Mouse (Mus musculus): ENCODE results near the gene Gm15557.

Gm15557 gene

DNA sequence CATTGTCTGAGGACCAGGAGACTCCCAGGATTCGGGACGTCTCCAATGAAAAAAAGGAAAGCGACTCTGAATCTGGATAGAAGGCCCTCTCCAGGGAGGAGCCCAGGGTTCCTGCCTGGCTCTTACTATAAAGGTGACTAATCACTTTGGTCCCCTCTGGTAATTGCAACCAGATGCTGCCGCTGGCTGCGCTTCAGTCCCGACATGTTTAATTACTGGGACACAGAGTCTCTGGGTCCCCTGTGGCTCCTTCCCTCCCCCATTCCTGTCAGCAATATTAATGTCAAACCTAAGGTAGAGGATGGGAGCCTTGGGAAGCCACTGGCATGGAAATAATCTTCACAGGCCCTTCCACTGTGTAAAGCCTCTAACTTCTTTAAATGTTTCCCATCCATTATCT, 8.8 kb downstream of the Gm15557 start:
- peak; percentile 81 for DNase-seq (ENCODE audit: low spot score)

DNA sequence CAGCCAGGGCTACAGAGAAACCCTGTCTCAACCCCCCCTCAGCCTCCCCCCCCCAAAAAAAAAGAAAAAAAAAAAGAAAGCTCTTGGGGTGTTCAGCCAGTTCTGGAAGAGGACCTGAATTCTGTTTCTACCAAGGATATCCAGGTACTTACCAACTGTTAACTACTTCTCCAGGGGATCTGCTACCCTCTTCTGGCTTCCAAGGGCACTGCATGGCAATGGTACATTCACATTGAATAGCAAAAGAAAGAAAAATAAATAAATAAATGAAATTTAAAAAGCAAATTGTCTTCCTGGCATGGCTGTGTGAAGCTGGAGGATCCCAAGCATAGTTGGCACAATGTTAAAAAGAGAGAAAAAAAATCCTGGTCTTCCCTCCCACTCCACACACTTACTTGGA, 11.5 kb downstream of the Gm15557 start:
- DNase-seq (ENCODE audit: low spot score) = peak; percentile 78

- peak; percentile 92 for DNase-seq (ENCODE audit: low spot score)
Observed at GRCm38 (mm10) chr2:155956134-155957059, 15.9 kb downstream of the Gm15557 start, which contains the start of gene Cep250. TSS of gene Cep250 (plus strand) at chr2:155956458.

GRCm38 (mm10) chr2:155959981-155960380, 19.5 kb downstream of the Gm15557 start:
- no peak for DNase-seq (ENCODE audit: low spot score)

DNA sequence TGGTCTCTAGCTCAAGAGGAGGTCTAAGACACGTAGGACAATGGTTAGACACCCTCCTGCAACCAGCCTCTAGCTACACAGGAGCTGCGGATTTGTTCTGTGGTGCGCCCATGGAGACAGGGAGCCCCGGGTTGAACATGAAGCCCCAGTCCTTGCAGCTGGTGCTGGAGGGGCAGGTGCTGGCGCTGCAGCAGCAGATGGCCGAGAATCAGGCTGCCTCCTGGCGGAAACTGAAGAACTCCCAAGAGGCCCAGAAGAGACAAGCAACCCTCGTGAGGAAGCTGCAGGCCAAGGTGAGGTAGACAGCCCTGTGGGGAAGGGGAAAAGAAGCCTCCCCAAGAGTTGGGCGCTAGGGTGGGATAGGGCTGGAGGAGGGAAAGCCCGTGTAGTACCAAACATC, 21.3 kb downstream of the Gm15557 start:
- no peak for DNase-seq (ENCODE audit: low spot score)

- peak; percentile 71 for DNase-seq (ENCODE audit: low spot score)
Observed at GRCm38 (mm10) chr2:155962991-155963390, 22.5 kb downstream of the Gm15557 start.

- no peak for DNase-seq (ENCODE audit: low spot score)
Observed at GRCm38 (mm10) chr2:155973348-155973747, 32.8 kb downstream of the Gm15557 start.

DNA sequence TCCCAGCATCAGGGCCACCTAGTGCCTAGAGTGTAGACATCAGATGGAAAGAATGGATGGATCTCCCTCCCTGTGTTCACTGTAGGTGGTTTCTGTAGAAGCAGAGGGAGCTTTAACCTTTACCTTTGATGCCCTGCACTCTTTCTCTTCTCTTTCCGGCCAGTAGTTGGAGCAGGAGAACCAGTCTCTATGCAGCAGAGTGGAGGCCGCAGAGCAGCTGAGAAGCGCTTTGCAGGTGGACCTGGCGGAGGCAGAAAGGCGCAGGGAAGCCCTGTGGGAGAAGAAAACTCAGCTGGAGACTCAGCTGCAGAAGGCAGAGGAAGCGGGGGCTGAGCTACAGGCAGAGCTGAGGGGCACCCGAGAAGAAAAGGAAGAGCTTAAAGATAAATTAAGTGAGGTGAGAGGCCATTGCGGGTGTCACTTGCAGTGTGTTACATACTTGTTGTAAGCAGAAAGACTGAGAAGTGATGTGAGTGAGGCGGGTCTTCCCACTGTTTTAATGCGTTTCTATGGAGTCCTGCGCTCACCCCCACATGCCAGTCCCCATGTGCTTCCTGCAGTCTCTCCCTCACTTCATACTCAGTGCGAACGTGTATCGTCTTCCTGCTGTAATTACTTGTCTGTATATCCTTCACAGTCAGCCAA, 33.7 kb downstream of the Gm15557 start:
- no peak for DNase-seq (ENCODE audit: low spot score)

DNA sequence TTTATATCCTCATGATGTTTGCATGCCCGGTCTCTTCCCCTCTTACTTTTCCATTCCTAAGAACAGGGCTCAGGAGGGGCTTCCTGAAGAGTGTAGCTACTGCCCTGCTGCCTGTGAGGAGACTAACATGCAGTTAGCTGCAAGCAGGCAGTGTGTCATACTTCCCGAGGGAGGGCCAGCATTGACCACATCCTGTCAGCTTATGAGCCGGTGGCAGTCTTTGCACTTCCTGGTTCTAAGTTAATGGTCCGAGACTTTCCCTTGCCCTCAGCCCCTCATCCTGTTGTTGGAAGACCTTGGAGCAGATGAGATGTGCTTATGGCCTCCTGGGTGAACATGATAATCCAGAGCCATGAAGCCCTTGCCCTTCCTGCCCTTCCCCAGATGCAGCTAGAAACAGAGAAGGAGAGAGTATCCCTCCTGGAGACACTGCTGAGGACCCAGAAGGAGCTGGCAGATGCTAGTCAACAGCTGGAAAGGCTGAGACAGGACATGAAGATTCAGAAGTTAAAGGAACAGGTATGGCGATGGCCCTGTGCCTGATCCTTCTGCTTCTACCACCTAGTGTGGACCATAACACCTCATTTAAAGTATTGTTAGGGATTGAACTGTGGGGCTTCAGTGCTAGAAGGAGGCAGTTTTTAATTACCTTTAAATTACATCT, 38.9 kb downstream of the Gm15557 start:
- peak; percentile 33 for DNase-seq (ENCODE audit: low spot score)

GRCm38 (mm10) chr2:155985776-155986175, 45.2 kb downstream of the Gm15557 start:
- no peak for DNase-seq (ENCODE audit: low spot score)

- no peak for DNase-seq (ENCODE audit: low spot score)
Observed at GRCm38 (mm10) chr2:155987131-155987530, 46.6 kb downstream of the Gm15557 start.

- no peak for DNase-seq (ENCODE audit: low spot score)
Observed at GRCm38 (mm10) chr2:155989085-155989484, 48.6 kb downstream of the Gm15557 start.

- peak; percentile 69 for DNase-seq (ENCODE audit: low spot score)
Observed at GRCm38 (mm10) chr2:155991151-155991550, 50.6 kb downstream of the Gm15557 start.

DNA sequence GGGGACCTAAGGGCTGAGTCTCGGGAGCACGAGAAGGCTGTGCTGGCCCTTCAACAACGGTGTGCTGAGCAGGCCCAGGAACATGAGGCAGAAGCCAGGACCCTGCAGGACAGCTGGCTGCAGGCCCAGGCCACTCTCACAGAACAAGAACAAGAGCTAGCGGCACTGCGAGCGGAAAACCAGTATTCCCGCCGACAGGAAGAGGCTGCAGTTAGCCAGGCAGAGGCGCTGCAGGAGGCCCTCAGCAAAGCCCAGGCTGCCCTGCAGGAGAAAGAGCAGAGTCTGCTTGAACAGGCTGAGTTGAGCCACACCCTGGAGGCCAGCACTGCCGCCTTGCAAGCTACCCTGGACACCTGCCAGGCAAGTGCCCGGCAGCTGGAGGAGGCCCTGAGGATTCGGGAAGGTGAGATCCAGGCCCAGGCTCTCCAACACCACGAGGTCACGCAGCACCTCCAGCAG, 51.4 kb downstream of the Gm15557 start:
- peak; percentile 83 for DNase-seq (ENCODE audit: low spot score)
